22 mouse cellular contexts compared by ENCODE assay signal in genomic region chr4:148291849-148292248, GRCm38 (mm10). TPM values are rescaled to one million over a fixed set of nuclear protein-coding genes. Genes with fewer than 3 reads are reported as not detected.
DNase-seq lines count a peak whose midpoint lies in the region; ATAC-seq and TF ChIP-seq lines count a peak whose summit lies in the region.
"Had no signal": no experiment of that assay in that cellular context is flagged by ENCODE, and none has a peak within 500 bp of the region (broad histone marks: within the 10 kb centered on the region; RNA-seq: fewer than 3 reads in every experiment).

No protein-coding gene starts in this region.

- H3K36me3 ChIP-seq in forebrain, postnatal 0 days (ENCODE audit: insufficient read depth), result no peaks in the 10 kb centered on the region
- H3K36me3 ChIP-seq: heart, embryonic 15.5 days; neural tube, embryonic 12.5 days had no signal

- no peak overlapping the region for H3K27ac ChIP-seq in forebrain, postnatal 0 days (ENCODE audit: low read depth, low read length)
- H3K27ac ChIP-seq: heart, adult 2 months; heart, embryonic 15.5 days; kidney, postnatal 0 days; neural tube, embryonic 12.5 days; stomach, postnatal 0 days had no signal

- no peak overlapping the region for H3K4me3 ChIP-seq in forebrain, postnatal 0 days (ENCODE audit: low read depth, low read length)
- H3K4me3 ChIP-seq: heart, adult 2 months; heart, embryonic 15.5 days; neural tube, embryonic 12.5 days had no signal

- no peak overlapping the region for H3K4me2 ChIP-seq in forebrain, postnatal 0 days (ENCODE audit: low read depth)
- H3K4me2 ChIP-seq: heart, embryonic 15.5 days; neural tube, embryonic 12.5 days had no signal

- no peaks in the 10 kb centered on the region for H3K9me3 ChIP-seq in forebrain, postnatal 0 days (ENCODE audit: low read length)
- H3K9me3 ChIP-seq: heart, embryonic 15.5 days; neural tube, embryonic 12.5 days had no signal

- intact Hi-C loops in left cerebral cortex, postnatal 25 days (cut with DNase I), result no loop called here
- intact Hi-C loops in left cerebral cortex, postnatal 10 days (cut with DNase I), result loop anchor here (5.0 kb wide), 1 partner anchor 90 kb away; no protein-coding TSS in a partner anchor

- 8% methylated on average over 10 of the region's 10 CpGs for WGBS in forebrain, postnatal 0 days

- no peak for ATAC-seq in forebrain, postnatal 0 days
- ATAC-seq in granulocyte monocyte progenitor cell, adult 5-6 weeks (replicated peaks; ENCODE audit: poor library complexity, severe bottlenecking), result no peak
- ATAC-seq: activated CD4-positive, CD25-positive, alpha-beta regulatory T cell, adult 4 months; Patski had no signal

- H3K27me3 ChIP-seq in forebrain, postnatal 0 days (ENCODE audit: insufficient read depth, low read length), result no peaks in the 10 kb centered on the region

- no peak for TF ChIP-seq CTCF in forebrain, postnatal 0 days (IDR thresholded peaks at IDR 0.05; ENCODE audit: low read depth)

- peaks cover 19% of the 10 kb centered on the region for H3K4me1 ChIP-seq in forebrain, postnatal 0 days (ENCODE audit: insufficient read depth)

- H3K9ac ChIP-seq in forebrain, postnatal 0 days, result no peak overlapping the region
- H3K9ac ChIP-seq: heart, embryonic 15.5 days; neural tube, embryonic 12.5 days had no signal

- DNase-seq in left cerebral cortex, postnatal 25 days (ENCODE audit: low spot score in 2 of 2), result peak; percentile 23 to 31
- no peak for DNase-seq in left cerebral cortex, postnatal 10 days (ENCODE audit: extremely low spot score in 1 of 2, low spot score in 2 of 2)
- DNase-seq in right cerebral cortex, postnatal 10 days (ENCODE audit: low spot score in 2 of 2), result peak; percentile 62 to 67
- DNase-seq in right cerebral cortex, postnatal 4 days, result no peak
- peak; percentile 66 for DNase-seq in forebrain, postnatal 0 days
- DNase-seq in ovary, postnatal 14 days (ENCODE audit: low spot score), result no peak
- DNase-seq: adrenal gland, postnatal 25 days; cerebellum, adult 2 months; gastrocnemius, postnatal 10 days; heart, adult 2 months; kidney, adult 11 months; lung, adult 18-20 months; lung, postnatal 36 days had no signal

RNA-seq across cellular contexts. Expression of gene Disp3, which starts 4.1 kb away (rescaled TPM):
- total RNA-seq in left cerebral cortex, postnatal 25 days (2021), result 10 to 100 TPM; 25.8 to 29.1 TPM
- total RNA-seq in left cerebral cortex, postnatal 10 days (2021), result 10 to 100 TPM; 19.2 to 20.4 TPM
- total RNA-seq in forebrain, postnatal 0 days (2014; rRNA removed), result 13.2 and 17.3 TPM in 2 replicates
- 4.1 and 6.1 TPM in 2 replicates for polyA plus RNA-seq in forebrain, postnatal 0 days (2015; fragmentation: Nextera tagmentation; extraction: Ambion mirVana)
- total RNA-seq in granulocyte monocyte progenitor cell, adult 5-6 weeks (2014; fragmentation: Nextera tagmentation), result not detected in 2 replicates
- total RNA-seq in granulocyte monocyte progenitor cell, adult 5-6 weeks (2017), result not detected in 2 replicates
- total RNA-seq: heart, adult 2 months; hematopoietic stem cell, adult 5-6 weeks; liver, adult 2 months had no signal
- polyA plus RNA-seq: activated CD4-positive, CD25-positive, alpha-beta regulatory T cell, adult 4 months; heart, adult 2 months; heart, embryonic 15.5 days; liver, adult 2 months had no signal

Comparison
In these comparisons a context has a peak if more than half of its experiments do, and no peak if none do; other contexts are left out.
1. DNase-seq: peak in left cerebral cortex, postnatal 25 days (2 of 2), right cerebral cortex, postnatal 10 days (2 of 2) and forebrain, postnatal 0 days (single experiment); none in left cerebral cortex, postnatal 10 days (0 of 2), right cerebral cortex, postnatal 4 days (single experiment) and ovary, postnatal 14 days (single experiment).
2. RNA of gene Disp3, which starts 4.1 kb away (total RNA-seq): 25.8 to 29.1 TPM in left cerebral cortex, postnatal 25 days, 19.2 to 20.4 TPM in left cerebral cortex, postnatal 10 days and 13.2 to 17.3 TPM in forebrain, postnatal 0 days; not detected in granulocyte monocyte progenitor cell, adult 5-6 weeks; every median in the first group is over 10 times any median in the second.